Mouse (Mus musculus) hindbrain, embryonic 14.5 days (tissue): ENCODE measurements at regions not wholly inside any gene's neighbourhood (a gene's known extent, or its start where the extent isn't known, plus 50 kb on each side); places are given as distances from the start of the nearest gene placed in this dataset.

Experiments
- ATAC-seq: fragments of 200-750 bp; cut with Nextera tagmentation; 2 replicates; pipeline ENCODE4 v1.8.0; 2017; ENCODE audit warnings: moderate number of reproducible peaks, mild to moderate bottlenecking, moderate TSS enrichment, moderate library complexity; ENCODE audit not compliant: low FRiP score
- DNase-seq: peaks from one replicate; pipeline ENCODE4 v3.0.0-alpha.2; 2015; ENCODE audit warnings: low spot score
- H3K27ac ChIP-seq: fragments of 300-500 bp; sonication (generic); 2 replicates; pipeline ENCODE4 v1.5.1; 2014; ENCODE audit warnings: mild to moderate bottlenecking, moderate library complexity
- H3K27me3 ChIP-seq: fragments of 300-500 bp; sonication (generic); 2 replicates; pipeline ENCODE4 v1.6.1; 2014; ENCODE audit warnings: mild to moderate bottlenecking, low read length, mixed read lengths; ENCODE audit not compliant: control insufficient read depth, insufficient read depth
- H3K36me3 ChIP-seq: fragments of 300-500 bp; sonication (generic); replicated peaks from 2 replicates; pipeline ENCODE4 v1.6.1; 2014; ENCODE audit not compliant: control insufficient read depth, insufficient read depth
- H3K4me1 ChIP-seq: fragments of 300-500 bp; sonication (generic); replicated peaks from 2 replicates; pipeline ENCODE4 v1.6.1; 2014; ENCODE audit warnings: antibody characterized with exemption, low read length, mixed read lengths; ENCODE audit not compliant: control insufficient read depth, insufficient read depth
- H3K4me2 ChIP-seq: fragments of 300-500 bp; sonication (generic); replicated peaks from 2 replicates; pipeline ENCODE4 v1.6.1; 2014; ENCODE audit warnings: mild to moderate bottlenecking, moderate library complexity
- H3K4me3 ChIP-seq: fragments of 300-500 bp; sonication (generic); replicated peaks from 2 replicates; pipeline ENCODE4 v1.5.1; 2014; ENCODE audit warnings: mild to moderate bottlenecking, low read length
- H3K9ac ChIP-seq: fragments of 300-500 bp; sonication (generic); 2 replicates; pipeline ENCODE4 v1.6.1; 2014
- H3K9me3 ChIP-seq: fragments of 300-500 bp; sonication (generic); 2 replicates; pipeline ENCODE4 v1.6.1; 2016; ENCODE audit warnings: low read length; ENCODE audit not compliant: control insufficient read depth
- WGBS: fragments of 180-500 bp; shearing (Covaris S2); extraction: QIAGEN DNeasy Blood & Tissue Kit; methylation state at CpG from one replicate; pipeline ENCODE4 v1.1.7; 2014; 5-methylcytosine and 5-hydroxymethylcytosine counted together

- Histone ChIP-seq H3K9ac (no peak overlapping the region), H3K27ac (no peak overlapping the region), H3K36me3 (no peaks in the 10 kb centered on the region), H3K4me3 (no peak overlapping the region), H3K27me3 (no peaks in the 10 kb centered on the region), H3K9me3 (no peaks in the 10 kb centered on the region), H3K4me2 (no peak overlapping the region), H3K4me1 (no peaks in the 10 kb centered on the region)
- 4% methylated on average over 1 of the region's 1 CpGs for WGBS
- DNase-seq (no peak), ATAC-seq (no peak)
Observed at GRCm38 (mm10) chr5:39988039-39988438, 232.8 kb upstream of the Hs3st1 start.

DNA sequence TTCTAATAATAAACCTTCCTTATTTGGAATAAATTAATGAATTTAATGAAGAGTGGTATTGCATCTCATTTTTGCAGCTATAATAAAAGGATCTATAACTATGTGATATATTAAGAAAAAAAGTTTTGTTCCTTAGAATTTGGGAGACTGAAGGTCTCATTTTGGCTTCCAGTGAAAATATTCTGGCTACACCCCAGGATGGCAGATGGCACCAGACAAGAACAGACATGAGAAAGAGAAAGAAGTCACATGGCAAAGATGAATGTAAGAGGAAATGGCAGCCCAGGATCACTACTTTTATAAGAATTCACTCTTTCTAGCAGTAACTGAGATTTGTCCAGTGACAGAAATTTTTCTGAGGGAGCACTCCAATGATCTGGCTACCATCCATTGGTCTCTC, 209.1 kb upstream of the Hs3st1 start:
- Histone ChIP-seq H3K4me1 (no peaks in the 10 kb centered on the region), H3K4me3 (no peak overlapping the region), H3K27ac (no peak overlapping the region), H3K36me3 (no peaks in the 10 kb centered on the region), H3K9ac (no peak overlapping the region), H3K4me2 (no peak overlapping the region), H3K9me3 (no peaks in the 10 kb centered on the region), H3K27me3 (no peaks in the 10 kb centered on the region)
- DNase-seq (no peak), ATAC-seq (no peak)

GRCm38 (mm10) chr5:39960981-39961380, 205.7 kb upstream of the Hs3st1 start:
- ATAC-seq: no peak
- no peak overlapping the region for H3K4me3 ChIP-seq

DNA sequence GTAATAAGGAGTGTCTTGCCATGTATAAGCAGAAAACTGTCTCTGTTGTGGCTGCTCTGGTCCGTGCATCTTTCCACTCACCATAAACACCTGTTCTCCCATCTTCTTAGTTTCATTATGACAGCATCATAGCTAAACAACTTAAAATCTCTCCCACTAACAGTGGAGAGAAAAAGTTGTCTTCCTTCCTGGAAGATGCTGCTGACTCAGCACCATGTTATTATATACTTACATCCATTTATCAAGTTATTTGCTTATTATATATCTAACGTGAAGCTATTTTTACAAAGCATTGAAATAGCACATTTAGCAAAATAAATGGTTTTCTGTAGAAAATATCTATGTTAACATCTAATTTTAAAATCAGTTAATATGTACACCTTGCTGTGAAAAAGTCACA, 180.3 kb upstream of the Hs3st1 start:
- no peak for ATAC-seq
- H3K4me2 ChIP-seq: no peak overlapping the region
- H3K4me3 ChIP-seq: no peak overlapping the region
- no peak overlapping the region for H3K9ac ChIP-seq
- no peaks in the 10 kb centered on the region for H3K36me3 ChIP-seq
- no peak for DNase-seq
- H3K9me3 ChIP-seq: no peaks in the 10 kb centered on the region
- 89% methylated on average over 2 of the region's 2 CpGs for WGBS
- no peak overlapping the region for H3K27ac ChIP-seq
- no peaks in the 10 kb centered on the region for H3K27me3 ChIP-seq
- no peaks in the 10 kb centered on the region for H3K4me1 ChIP-seq

More at GRCm38 (mm10) chr5:39960981-39961380, 205.7 kb upstream of the Hs3st1 start:
- H3K4me1 ChIP-seq: no peaks in the 10 kb centered on the region
- no peak overlapping the region for H3K27ac ChIP-seq
- H3K9ac ChIP-seq: no peak overlapping the region
- 27% methylated on average over 4 of the region's 4 CpGs for WGBS
- no peaks in the 10 kb centered on the region for H3K36me3 ChIP-seq
- peak; percentile 70 for DNase-seq
- no peak overlapping the region for H3K4me2 ChIP-seq
- H3K27me3 ChIP-seq: no peaks in the 10 kb centered on the region
- H3K9me3 ChIP-seq: no peaks in the 10 kb centered on the region

DNA sequence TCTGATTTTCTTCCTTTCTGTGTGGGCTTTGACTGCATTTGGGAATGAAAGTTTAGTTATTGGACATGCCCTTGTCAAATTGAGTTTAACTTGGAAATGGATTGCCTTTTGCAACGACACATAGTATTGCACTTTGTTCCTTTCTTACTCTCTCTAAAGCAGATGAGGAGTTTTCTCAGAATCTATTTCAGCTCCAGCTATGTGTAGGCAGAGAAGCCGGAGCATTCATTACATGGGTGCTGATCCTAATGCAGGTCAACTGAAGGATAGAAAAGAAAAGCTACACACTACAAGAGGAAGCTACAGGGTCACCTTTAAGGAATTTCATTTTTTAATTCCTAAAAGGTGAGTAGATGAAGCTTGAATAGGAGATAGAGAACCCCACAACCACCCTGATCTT, 176.6 kb upstream of the Hs3st1 start:
- Histone ChIP-seq H3K9me3 (no peaks in the 10 kb centered on the region), H3K27ac (no peak overlapping the region), H3K4me3 (no peak overlapping the region), H3K4me2 (no peak overlapping the region), H3K27me3 (no peaks in the 10 kb centered on the region), H3K36me3 (no peaks in the 10 kb centered on the region), H3K9ac (no peak overlapping the region), H3K4me1 (no peaks in the 10 kb centered on the region)
- WGBS: 88% methylated on average over 2 of the region's 2 CpGs
- ATAC-seq (no peak), DNase-seq (no peak)

GRCm38 (mm10) chr5:39909369-39909768, 154.1 kb upstream of the Hs3st1 start:
- no peaks in the 10 kb centered on the region for H3K4me1 ChIP-seq
- no peak overlapping the region for H3K4me2 ChIP-seq
- ATAC-seq (no peak), DNase-seq (no peak)
- no peak overlapping the region for H3K27ac ChIP-seq
- H3K9me3 ChIP-seq: no peaks in the 10 kb centered on the region
- no peaks in the 10 kb centered on the region for H3K36me3 ChIP-seq
- H3K9ac ChIP-seq: no peak overlapping the region
- no peaks in the 10 kb centered on the region for H3K27me3 ChIP-seq
- WGBS: 69% methylated on average over 1 of the region's 1 CpGs
- H3K4me3 ChIP-seq: no peak overlapping the region

DNA sequence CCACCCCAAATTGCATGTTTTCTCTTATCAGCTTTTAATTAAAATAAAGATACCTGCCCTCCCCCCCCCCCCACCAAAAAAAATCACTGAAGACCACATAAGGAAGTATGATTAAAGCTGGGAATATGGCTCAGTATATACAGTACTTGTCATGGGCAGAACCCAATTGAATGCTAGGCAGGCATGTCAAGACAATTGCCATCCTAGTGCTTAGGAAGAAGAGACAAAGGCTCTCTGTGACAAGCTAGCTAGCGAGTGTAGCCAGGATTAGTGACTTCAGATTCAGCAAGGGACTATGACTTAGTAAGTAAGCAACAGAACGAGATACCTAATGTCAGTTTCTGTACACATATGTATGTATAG, 116.4 kb upstream of the Hs3st1 start:
- 49% methylated on average over 2 of the region's 2 CpGs for WGBS
- no peak overlapping the region for H3K9ac ChIP-seq
- no peaks in the 10 kb centered on the region for H3K9me3 ChIP-seq
- no peaks in the 10 kb centered on the region for H3K36me3 ChIP-seq
- no peak overlapping the region for H3K27ac ChIP-seq
- ATAC-seq (no peak), DNase-seq (no peak)
- H3K4me2 ChIP-seq: no peak overlapping the region
- H3K4me3 ChIP-seq: no peak overlapping the region
- H3K27me3 ChIP-seq: no peaks in the 10 kb centered on the region
- 0 out of 2 replicates have a peak, but pooled peaks cover 4% of the 10 kb centered on the region for H3K4me1 ChIP-seq

DNA sequence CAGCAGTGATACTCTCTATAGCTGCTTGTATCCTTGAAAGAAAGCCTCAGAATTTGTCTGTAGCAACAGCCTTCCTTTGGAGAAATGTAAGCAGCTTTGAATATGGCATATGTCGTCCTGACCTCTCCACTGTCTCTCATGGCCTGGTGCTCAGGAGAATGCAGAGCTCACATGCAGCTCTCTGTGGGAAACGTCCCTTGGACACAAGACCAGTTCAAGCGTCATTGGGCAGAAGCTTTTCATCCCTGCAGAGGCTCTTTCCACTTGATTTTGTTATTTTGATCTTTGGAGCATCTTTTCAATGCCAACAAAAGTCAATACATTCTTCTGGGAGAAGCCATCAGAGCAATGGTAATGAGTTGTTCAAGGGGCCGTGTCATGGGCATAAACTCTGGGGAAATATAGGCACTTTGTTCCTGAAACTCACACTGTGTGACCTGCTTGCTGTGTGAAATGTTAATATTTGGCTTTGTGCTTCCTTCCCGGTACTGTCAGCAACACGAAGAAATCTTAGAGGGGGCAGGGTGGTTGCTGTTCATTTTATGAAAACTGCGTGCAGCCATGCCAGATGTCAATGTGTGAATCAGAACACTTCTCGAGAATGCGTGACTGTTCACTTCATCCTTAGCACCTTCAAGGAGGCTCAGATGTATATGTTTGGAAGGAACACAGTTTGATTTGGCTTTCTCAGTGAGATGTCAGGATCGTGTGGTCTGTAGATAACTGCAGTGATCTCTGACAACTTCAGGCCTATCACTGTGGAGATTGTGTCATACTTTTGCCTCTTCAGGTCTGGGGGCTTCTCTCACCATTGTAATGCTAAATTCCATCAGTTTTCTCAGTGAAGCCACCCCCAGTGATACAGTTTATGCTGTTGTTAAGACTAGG, 115.8 kb upstream of the Hs3st1 start:
- DNase-seq (no peak), ATAC-seq (0 out of 2 replicates have a peak, but pooled peaks have one; percentile 40)
- Histone ChIP-seq H3K9me3 (no peaks in the 10 kb centered on the region), H3K27ac (no peak overlapping the region), H3K27me3 (no peaks in the 10 kb centered on the region), H3K36me3 (no peaks in the 10 kb centered on the region), H3K4me3 (no peak overlapping the region), H3K4me2 (no peak overlapping the region), H3K4me1 (0 out of 2 replicates have a peak, but pooled peaks cover 4% of the 10 kb centered on the region), H3K9ac (no peak overlapping the region)
- 20% methylated on average over 10 of the region's 10 CpGs for WGBS

- DNase-seq: no peak
- ATAC-seq: peak; percentile 27; the same call in 1 of the 2 replicates
- Histone ChIP-seq H3K9me3 (no peaks in the 10 kb centered on the region), H3K27me3 (no peaks in the 10 kb centered on the region), H3K4me1 (peaks cover 6% of the 10 kb centered on the region; the same call in 1 of the 2 replicates), H3K36me3 (no peaks in the 10 kb centered on the region), H3K4me2 (no peak overlapping the region), H3K27ac (peak overlapping the region; percentile 49; the same call in 1 of the 2 replicates), H3K4me3 (no peak overlapping the region), H3K9ac (no peak overlapping the region)
- WGBS: 40% methylated on average over 2 of the region's 2 CpGs
Observed at GRCm38 (mm10) chr5:39857192-39857591, 101.9 kb upstream of the Hs3st1 start.
